Mouse (Mus musculus) lung, adult 2 months (tissue): ENCODE data around the gene Dock1.

Experiments used
- CTCF ChIP-seq: fragments of 200-500 bp; IDR thresholded peaks from 2 replicates; pipeline ENCODE4 v1.5.1; 2011; ENCODE audit warnings: mild to moderate bottlenecking, low read length, control low read depth; ENCODE audit not compliant: insufficient read depth
- POLR2A ChIP-seq: fragments of 200-500 bp; IDR thresholded peaks from 2 replicates; pipeline ENCODE4 v1.6.1; 2011; ENCODE audit warnings: low read depth, mild to moderate bottlenecking, control low read depth, low read length, borderline replicate concordance; ENCODE audit errors: extremely low read depth

DNA sequence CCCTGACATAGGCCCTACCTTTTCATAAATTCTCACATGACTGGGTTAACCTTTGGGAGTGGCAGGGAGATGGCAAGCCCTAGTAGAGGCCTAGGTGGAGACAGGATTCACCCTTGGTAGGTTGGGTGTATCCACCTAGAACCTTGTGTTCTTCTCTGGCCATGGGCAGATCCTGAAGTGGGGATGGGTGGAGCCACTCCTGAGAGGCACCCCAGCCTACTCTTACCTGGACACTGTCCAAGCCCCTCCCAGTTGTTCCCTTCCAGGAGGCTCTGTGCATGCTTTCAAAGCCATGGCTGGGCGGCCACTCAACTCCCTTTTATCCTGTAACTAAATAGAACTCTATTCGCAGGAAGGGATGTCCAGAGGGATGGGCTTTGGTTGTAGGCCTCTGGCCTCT, 33.2 kb downstream of the Dock1 start:
- no peak for TF ChIP-seq POLR2A
- TF ChIP-seq CTCF: no peak
